Mouse (Mus musculus): ENCODE results near the gene Cttnbp2. TPM values are rescaled to one million over a fixed set of nuclear protein-coding genes. Genes with fewer than 3 reads are reported as not detected.

Cttnbp2 gene
- polyA plus RNA-seq, 1 experiment: 3.1 TPM

DNA sequence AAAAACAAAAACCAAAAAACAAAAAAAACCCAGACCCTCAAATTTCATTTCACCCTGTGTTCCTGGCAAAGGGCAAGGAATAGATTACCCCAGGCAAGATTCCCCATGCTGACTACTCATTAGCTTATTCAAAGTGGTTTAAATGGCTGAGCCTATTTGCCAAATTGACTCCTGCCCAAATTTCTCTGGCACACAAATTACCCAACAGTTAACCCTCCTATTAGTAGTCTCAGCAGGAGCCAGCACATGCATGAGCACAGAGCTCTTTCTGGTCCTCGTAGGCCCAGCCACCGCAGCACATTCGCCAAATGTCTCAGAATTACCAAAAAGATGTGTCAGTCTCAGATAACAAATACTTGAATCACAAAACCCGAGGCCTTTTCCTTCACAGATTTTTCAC is 68.9 kb downstream of the Cttnbp2 start:
- no peak for TF ChIP-seq POLR2A (IDR thresholded peaks at IDR 0.05; ENCODE audit: low read depth, low read length)
- Histone ChIP-seq H3K4me1 (ENCODE audit: control insufficient read depth, insufficient read depth, low read length) (no peaks in the 10 kb centered on the region), H3K4me3 (ENCODE audit: insufficient read depth, low read length) (no peak overlapping the region), H3K27ac (ENCODE audit: insufficient read depth, low read length) (no peak overlapping the region)

- no peak for TF ChIP-seq POLR2A (IDR thresholded peaks at IDR 0.05; ENCODE audit: low read depth, low read length)
- TF ChIP-seq CTCF (IDR thresholded peaks at IDR 0.05; ENCODE audit: borderline replicate concordance, insufficient read depth, low read length): no peak
- no peak overlapping the region for H3K27ac ChIP-seq (ENCODE audit: insufficient read depth, low read length)
Measured at GRCm38 (mm10) chr6:18442303-18442702, 72.3 kb downstream of the Cttnbp2 start.

GRCm38 (mm10) chr6:18440918-18441532 is 73.6 kb downstream of the Cttnbp2 start:
- no peaks in the 10 kb centered on the region for H3K4me1 ChIP-seq (ENCODE audit: control insufficient read depth, insufficient read depth, low read length)
- H3K4me3 ChIP-seq (ENCODE audit: insufficient read depth, low read length): no peak overlapping the region
- H3K27ac ChIP-seq (ENCODE audit: insufficient read depth, low read length): no peak overlapping the region
- TF ChIP-seq POLR2A (IDR thresholded peaks at IDR 0.05; ENCODE audit: low read depth, low read length) (no peak), CTCF (IDR thresholded peaks at IDR 0.05; ENCODE audit: borderline replicate concordance, insufficient read depth, low read length) (no peak)

More at GRCm38 (mm10) chr6:18442303-18442702, 72.3 kb downstream of the Cttnbp2 start:
- no peaks in the 10 kb centered on the region for H3K4me1 ChIP-seq (ENCODE audit: control insufficient read depth, insufficient read depth, low read length)
- H3K4me3 ChIP-seq (ENCODE audit: insufficient read depth, low read length): no peak overlapping the region

DNA sequence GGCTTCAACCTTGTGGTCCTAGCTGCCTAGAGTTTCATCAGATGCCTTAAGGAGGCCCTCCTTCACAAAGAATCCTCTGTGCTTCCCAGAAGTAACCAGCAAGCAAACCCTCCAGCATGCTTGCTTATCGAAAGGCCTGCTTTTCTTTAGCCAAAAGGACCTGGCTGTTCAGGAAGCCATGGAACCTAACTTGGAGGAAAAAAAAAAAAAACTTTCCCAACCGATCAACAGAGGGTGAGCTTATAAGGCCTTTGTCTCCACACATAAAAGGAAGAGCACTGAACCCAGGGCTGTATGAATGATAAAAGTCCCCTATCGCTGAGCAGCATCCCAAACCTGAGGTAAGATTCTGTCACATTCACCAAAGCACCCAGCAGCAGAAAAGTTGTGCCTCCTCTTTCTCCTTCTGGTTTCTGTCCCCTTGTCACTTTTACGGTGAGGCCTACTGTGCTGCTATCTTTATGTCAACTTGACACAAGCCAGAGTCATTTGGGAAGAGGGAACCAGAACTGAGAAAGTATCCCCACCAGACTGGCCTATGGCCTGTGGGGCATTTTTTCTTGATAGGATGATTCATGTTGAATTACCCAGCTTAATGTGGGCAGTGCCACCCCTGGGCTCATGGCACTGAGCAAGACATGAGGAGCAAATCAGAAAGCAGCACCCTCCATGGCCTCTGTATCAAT is 78.4 kb downstream of the Cttnbp2 start:
- TF ChIP-seq CTCF (IDR thresholded peaks at IDR 0.05; ENCODE audit: borderline replicate concordance, insufficient read depth, low read length) (no peak), POLR2A (IDR thresholded peaks at IDR 0.05; ENCODE audit: low read depth, low read length) (no peak)
- H3K27ac ChIP-seq (ENCODE audit: insufficient read depth, low read length): no peak overlapping the region
- no peak overlapping the region for H3K4me3 ChIP-seq (ENCODE audit: insufficient read depth, low read length)
- no peaks in the 10 kb centered on the region for H3K4me1 ChIP-seq (ENCODE audit: control insufficient read depth, insufficient read depth, low read length)

DNA sequence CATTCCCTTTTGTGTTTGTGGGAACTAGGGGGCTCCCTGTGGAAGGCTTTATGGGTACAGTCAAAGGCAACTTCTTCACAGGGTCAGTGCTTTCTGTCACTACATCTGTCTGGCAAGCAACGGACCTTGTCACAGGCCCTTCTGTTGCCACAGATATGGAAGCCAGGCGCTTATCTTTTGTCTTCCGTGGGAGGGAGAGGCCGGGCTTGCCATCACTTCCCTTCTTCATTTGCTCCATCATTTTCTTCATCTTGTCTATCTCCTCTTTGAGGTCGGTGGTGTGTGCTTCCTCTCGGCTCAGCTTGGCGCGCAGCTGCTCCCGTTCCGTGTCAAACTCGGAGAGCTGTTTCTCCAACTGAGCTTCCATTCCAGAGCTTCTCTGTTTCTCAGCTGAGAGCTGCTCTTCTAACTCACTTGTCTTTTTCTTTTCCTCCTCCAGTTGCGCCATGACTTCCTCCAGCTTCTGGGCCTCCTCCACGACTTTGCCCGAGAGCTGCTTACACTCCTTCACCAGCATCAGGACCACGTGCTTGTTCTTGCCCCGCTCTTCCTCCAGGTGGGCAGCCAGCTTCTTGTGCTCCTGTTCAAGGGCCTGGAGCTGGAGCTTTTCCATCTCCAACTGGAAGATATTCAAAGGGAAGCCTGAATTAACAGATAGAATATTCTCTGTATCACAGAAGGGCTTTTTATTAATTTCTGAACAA is 79.7 kb downstream of the Cttnbp2 start:
- Histone ChIP-seq H3K4me1 (ENCODE audit: control insufficient read depth, insufficient read depth, low read length) (no peaks in the 10 kb centered on the region), H3K4me3 (ENCODE audit: insufficient read depth, low read length) (no peak overlapping the region), H3K27ac (ENCODE audit: insufficient read depth, low read length) (no peak overlapping the region)
- TF ChIP-seq CTCF (IDR thresholded peaks at IDR 0.05; ENCODE audit: borderline replicate concordance, insufficient read depth, low read length) (no peak), POLR2A (IDR thresholded peaks at IDR 0.05; ENCODE audit: low read depth, low read length) (no peak)

GRCm38 (mm10) chr6:18434355-18434754 is 80.3 kb downstream of the Cttnbp2 start:
- no peak overlapping the region for H3K27ac ChIP-seq (ENCODE audit: insufficient read depth, low read length)
- H3K4me3 ChIP-seq (ENCODE audit: insufficient read depth, low read length): no peak overlapping the region
- no peaks in the 10 kb centered on the region for H3K4me1 ChIP-seq (ENCODE audit: control insufficient read depth, insufficient read depth, low read length)
- TF ChIP-seq CTCF (IDR thresholded peaks at IDR 0.05; ENCODE audit: borderline replicate concordance, insufficient read depth, low read length): no peak
- no peak for TF ChIP-seq POLR2A (IDR thresholded peaks at IDR 0.05; ENCODE audit: low read depth, low read length)

DNA sequence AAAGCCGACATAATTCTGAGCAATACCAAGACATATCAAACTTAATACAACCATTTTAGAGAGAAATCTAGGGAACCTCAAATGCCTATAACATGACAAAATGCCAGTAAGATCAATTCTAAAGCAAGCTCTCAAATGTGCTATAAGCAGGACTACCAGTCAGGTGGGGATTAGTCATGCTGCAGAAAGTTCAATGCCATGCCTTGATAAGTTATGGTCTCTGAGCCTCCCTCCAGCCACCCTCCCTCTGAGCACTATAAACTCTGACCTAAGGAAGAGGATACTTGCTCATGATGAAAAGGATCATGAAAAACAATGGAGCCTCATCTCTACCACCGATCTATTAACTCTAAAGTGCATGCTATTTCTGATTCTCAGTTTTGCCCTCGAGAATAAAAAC is 82.3 kb downstream of the Cttnbp2 start:
- Histone ChIP-seq H3K4me3 (ENCODE audit: insufficient read depth, low read length) (no peak overlapping the region), H3K27ac (ENCODE audit: insufficient read depth, low read length) (no peak overlapping the region), H3K4me1 (ENCODE audit: control insufficient read depth, insufficient read depth, low read length) (no peaks in the 10 kb centered on the region)
- no peak for TF ChIP-seq POLR2A (IDR thresholded peaks at IDR 0.05; ENCODE audit: low read depth, low read length)
- no peak for TF ChIP-seq CTCF (IDR thresholded peaks at IDR 0.05; ENCODE audit: borderline replicate concordance, insufficient read depth, low read length)

- H3K4me1 ChIP-seq (ENCODE audit: control insufficient read depth, insufficient read depth, low read length): no peaks in the 10 kb centered on the region
- no peak overlapping the region for H3K4me3 ChIP-seq (ENCODE audit: insufficient read depth, low read length)
- TF ChIP-seq POLR2A (IDR thresholded peaks at IDR 0.05; ENCODE audit: low read depth, low read length) (no peak), CTCF (IDR thresholded peaks at IDR 0.05; ENCODE audit: borderline replicate concordance, insufficient read depth, low read length) (no peak)
- no peak overlapping the region for H3K27ac ChIP-seq (ENCODE audit: insufficient read depth, low read length)
Measured at GRCm38 (mm10) chr6:18431891-18432290, 82.8 kb downstream of the Cttnbp2 start.

- Histone ChIP-seq H3K27ac (ENCODE audit: insufficient read depth, low read length) (no peak overlapping the region), H3K4me3 (ENCODE audit: insufficient read depth, low read length) (no peak overlapping the region), H3K4me1 (ENCODE audit: control insufficient read depth, insufficient read depth, low read length) (no peaks in the 10 kb centered on the region)
- no peak for TF ChIP-seq POLR2A (IDR thresholded peaks at IDR 0.05; ENCODE audit: low read depth, low read length)
- TF ChIP-seq CTCF (IDR thresholded peaks at IDR 0.05; ENCODE audit: borderline replicate concordance, insufficient read depth, low read length): no peak
Measured at GRCm38 (mm10) chr6:18430062-18430461, 84.6 kb downstream of the Cttnbp2 start.

DNA sequence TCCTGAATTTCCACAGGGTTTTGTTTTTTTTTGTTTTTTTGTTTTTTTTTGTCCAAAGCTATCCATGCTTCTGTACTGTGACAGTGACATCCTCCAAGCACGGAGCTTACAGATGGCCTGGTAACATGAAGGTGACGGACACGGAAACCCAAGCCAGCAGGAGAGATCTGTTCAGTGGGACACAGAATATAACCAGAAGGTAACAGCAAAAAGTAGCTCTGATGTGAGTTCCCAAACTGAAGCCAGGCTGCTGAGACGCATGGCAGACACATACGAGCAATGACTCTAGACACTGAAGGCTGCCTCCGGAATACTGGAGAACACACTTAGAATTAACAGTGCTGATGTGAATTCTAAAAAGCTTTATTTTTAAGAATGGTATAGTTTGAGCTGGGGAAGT is 89.8 kb downstream of the Cttnbp2 start:
- Histone ChIP-seq H3K4me3 (ENCODE audit: insufficient read depth, low read length) (no peak overlapping the region), H3K27ac (ENCODE audit: insufficient read depth, low read length) (no peak overlapping the region), H3K4me1 (ENCODE audit: control insufficient read depth, insufficient read depth, low read length) (no peaks in the 10 kb centered on the region)
- no peak for TF ChIP-seq CTCF (IDR thresholded peaks at IDR 0.05; ENCODE audit: borderline replicate concordance, insufficient read depth, low read length)
- no peak for TF ChIP-seq POLR2A (IDR thresholded peaks at IDR 0.05; ENCODE audit: low read depth, low read length)
